Mouse (Mus musculus) intestine, embryonic 15.5 days (tissue): Measurements from ENCODE around the gene Zfp385b. TPM values are rescaled to one million over a fixed set of nuclear protein-coding genes. Genes with fewer than 3 reads are reported as not detected.

ENCODE experiments used
- ATAC-seq: fragments of 200-750 bp; cut with Nextera tagmentation; 2 replicates; pipeline ENCODE4 v1.8.0; 2017; ENCODE audit warnings: moderate TSS enrichment, moderate library complexity
- H3K27ac ChIP-seq: fragments of 300-500 bp; sonication (generic); 2 replicates; pipeline ENCODE4 v1.5.1; 2015; ENCODE audit warnings: mild to moderate bottlenecking, inconsistent platforms
- H3K27me3 ChIP-seq: fragments of 300-500 bp; sonication (generic); replicated peaks from 2 replicates; pipeline ENCODE4 v1.6.1; 2015; ENCODE audit warnings: inconsistent platforms
- H3K36me3 ChIP-seq: fragments of 300-500 bp; sonication (generic); 2 replicates; pipeline ENCODE4 v1.6.1; 2015; ENCODE audit warnings: inconsistent platforms
- H3K4me1 ChIP-seq: fragments of 300-500 bp; sonication (generic); replicated peaks from 2 replicates; pipeline ENCODE4 v1.6.1; 2015; ENCODE audit warnings: inconsistent platforms
- H3K4me2 ChIP-seq: fragments of 300-500 bp; sonication (generic); replicated peaks from 2 replicates; pipeline ENCODE4 v1.6.1; 2015; ENCODE audit warnings: mild to moderate bottlenecking, inconsistent platforms
- H3K4me3 ChIP-seq: fragments of 300-500 bp; sonication (generic); replicated peaks from 2 replicates; pipeline ENCODE4 v1.5.1; 2015; ENCODE audit warnings: inconsistent platforms
- H3K9ac ChIP-seq: fragments of 300-500 bp; sonication (generic); 2 replicates; pipeline ENCODE4 v1.6.1; 2015; ENCODE audit warnings: inconsistent platforms
- H3K9me3 ChIP-seq: fragments of 300-500 bp; sonication (generic); 2 replicates; pipeline ENCODE4 v1.6.1; 2016; ENCODE audit warnings: inconsistent platforms
- WGBS: fragments of 180-500 bp; shearing (Covaris S2); methylation state at CpG from one replicate; pipeline ENCODE4 v1.1.7; 2015; 5-methylcytosine and 5-hydroxymethylcytosine counted together
- polyA plus RNA-seq: library from polyadenylated mRNA; unstranded; fragments of >200 nt; fragmentation: Nextera tagmentation; extraction: Ambion mirVana; gene quantifications from 2 replicates; pipeline ENCODE4 v1.2.1, GENCODE M21; 2015

Zfp385b gene
- polyA plus RNA-seq, 1 experiment from 2014 or later: 7.5 TPM

DNA sequence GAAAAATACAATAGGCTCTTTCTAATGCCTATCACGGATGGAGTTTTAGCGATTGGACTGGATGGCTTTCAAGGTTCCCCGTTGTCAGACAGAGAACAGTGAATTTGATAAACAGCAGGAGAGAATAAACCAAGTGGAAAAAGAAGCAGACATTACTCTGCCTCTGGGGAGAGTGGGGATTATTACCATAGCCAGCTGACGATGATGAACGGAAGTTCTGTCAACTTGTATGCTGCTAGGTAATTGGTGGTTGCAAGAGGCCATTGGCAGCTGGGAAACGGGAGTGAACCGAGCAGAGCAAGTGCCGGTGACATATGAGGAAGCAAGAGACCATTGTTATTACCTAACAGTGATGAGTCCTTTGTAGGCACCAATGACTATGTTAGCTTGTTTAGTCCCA, 444.3 kb downstream of the Zfp385b start:
- no peak overlapping the region for H3K9ac ChIP-seq
- no peak overlapping the region for H3K4me2 ChIP-seq
- no peaks in the 10 kb centered on the region for H3K4me1 ChIP-seq
- no peak for ATAC-seq
- no peaks in the 10 kb centered on the region for H3K9me3 ChIP-seq
- H3K4me3 ChIP-seq: no peak overlapping the region
- no peaks in the 10 kb centered on the region for H3K36me3 ChIP-seq
- H3K27ac ChIP-seq: no peak overlapping the region
- H3K27me3 ChIP-seq: no peaks in the 10 kb centered on the region
- WGBS: 72% methylated on average over 8 of the region's 8 CpGs

DNA sequence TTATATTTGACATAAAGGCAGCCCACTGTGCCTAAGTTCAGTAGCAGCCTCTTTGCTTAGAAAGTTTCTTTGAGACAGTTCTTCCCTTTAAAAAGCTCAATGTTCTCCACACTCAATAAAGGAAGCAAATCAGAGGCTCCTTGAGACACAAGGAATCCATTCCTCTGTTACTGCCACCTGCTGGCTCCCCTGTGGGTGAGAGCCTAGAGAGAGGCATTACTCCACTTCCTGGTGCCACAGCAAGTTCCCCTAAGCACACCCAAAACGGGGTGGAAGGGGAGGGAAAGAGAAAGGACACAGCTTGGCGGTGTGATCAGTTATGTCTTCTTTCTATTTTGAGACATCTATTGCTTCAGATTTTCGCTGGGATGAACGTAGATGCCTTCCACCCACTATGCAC, 450.3 kb downstream of the Zfp385b start:
- Histone ChIP-seq H3K9me3 (no peaks in the 10 kb centered on the region), H3K36me3 (no peaks in the 10 kb centered on the region), H3K27ac (no peak overlapping the region), H3K9ac (no peak overlapping the region), H3K27me3 (no peaks in the 10 kb centered on the region), H3K4me2 (no peak overlapping the region), H3K4me3 (no peak overlapping the region), H3K4me1 (no peaks in the 10 kb centered on the region)
- 57% methylated on average over 4 of the region's 4 CpGs for WGBS
- ATAC-seq: no peak

Other genes with a start within 250 kb of the Zfp385b start
- 27.3 and 29.4 TPM in 2 replicates for gene Cwc22, start 126.7 kb upstream of the Zfp385b start, polyA plus RNA-seq